Mouse (Mus musculus) c-Kit-positive CD71-positive TER-119-negative erythroid progenitor cells, embryonic 14.5 days (primary cell): ENCODE data around the gene Lancl3.
A peak's percentile ranks its signal among the peaks of the same experiment; 100 is the strongest.
"Not testable (repeated sequence)": the region's sequence is repeated elsewhere in the genome, so short reads cannot be mapped to it uniquely, and the experiment has no call there.

ENCODE experiments used
- DNase-seq: peaks from one replicate; pipeline ENCODE4 v3.0.0-alpha.2; 2013; ENCODE audit warnings: low read depth

Lancl3 gene

GRCm38 (mm10) chrX:9259267-9259666, 59.6 kb downstream of the Lancl3 start:
- DNase-seq: no peak

- no peak for DNase-seq
Measured at GRCm38 (mm10) chrX:9271112-9271511, 71.4 kb downstream of the Lancl3 start.

- no peak for DNase-seq
Measured at GRCm38 (mm10) chrX:9271947-9272459, 72.3 kb downstream of the Lancl3 start.

- DNase-seq: no peak
Measured at GRCm38 (mm10) chrX:9272460-9273361, 73.0 kb downstream of the Lancl3 start, which contains the start of gene Xk. Xk (plus strand) TSS chrX:9272756.

GRCm38 (mm10) chrX:9273377-9274002, 73.8 kb downstream of the Lancl3 start:
- no peak for DNase-seq

- no peak for DNase-seq
Measured at GRCm38 (mm10) chrX:9274321-9274720, 74.6 kb downstream of the Lancl3 start.

- not testable (repeated sequence) for DNase-seq
Measured at GRCm38 (mm10) chrX:9283464-9283863, 83.8 kb downstream of the Lancl3 start, which contains the start of gene H2al1m. H2al1m (plus strand) TSS chrX:9283764.

- not testable (repeated sequence) for DNase-seq
Measured at GRCm38 (mm10) chrX:9293140-9293829, 93.6 kb downstream of the Lancl3 start.

GRCm38 (mm10) chrX:9298413-9298864, 98.7 kb downstream of the Lancl3 start:
- DNase-seq: peak; percentile 76

GRCm38 (mm10) chrX:9302791-9303190, 103.1 kb downstream of the Lancl3 start:
- no peak for DNase-seq

- DNase-seq: no peak
Measured at GRCm38 (mm10) chrX:9303455-9303854, 103.8 kb downstream of the Lancl3 start.

GRCm38 (mm10) chrX:9316457-9316856, 116.8 kb downstream of the Lancl3 start:
- not testable (repeated sequence) for DNase-seq
